Mouse (Mus musculus): ENCODE data around the gene Ethe1. TPM values are rescaled to one million over a fixed set of nuclear protein-coding genes. Genes with fewer than 3 reads are reported as not detected.

Ethe1 gene
- 12.1 and 14.3 TPM in 2 replicates for polyA plus RNA-seq (2012; rRNA removed)

GRCm38 (mm10) chr7:24587330-24588105, at the start of gene Ethe1, which contains the start of gene Zfp575:
TSS of gene Ethe1 (plus strand) at chr7:24587543.
TSS of gene Zfp575 (minus strand) at chr7:24587641.

GRCm38 (mm10) chr7:24546068-24546614, 41.2 kb upstream of the Ethe1 start, which contains the start of the genes Pinlyp and Xrcc1:
TSS of gene Pinlyp (minus strand) at chr7:24546118.
TSS of gene Xrcc1 (plus strand) at chr7:24546289.

GRCm38 (mm10) chr7:24610144-24610878, 23.0 kb downstream of the Ethe1 start, which contains the start of gene Phldb3:
TSS of gene Phldb3 (plus strand) at chr7:24610763.

GRCm38 (mm10) chr7:24636264-24636663, 48.9 kb downstream of the Ethe1 start, which contains the start of gene Lypd3:
TSS of gene Lypd3 (plus strand) at chr7:24636550.

Other genes with a start within 250 kb of the Ethe1 start
- gene Lypd5, start 238.3 kb upstream of the Ethe1 start, polyA plus RNA-seq (2012; rRNA removed) = 0.02 TPM in 1 of 2 replicates, not detected in the other
- gene Kcnn4, start 217.3 kb upstream of the Ethe1 start, polyA plus RNA-seq (2012; rRNA removed) = 7.4 and 11.9 TPM in 2 replicates
- gene Smg9, start 187.9 kb upstream of the Ethe1 start, polyA plus RNA-seq (2012; rRNA removed) = 39.6 and 40.1 TPM in 2 replicates
- gene Irgc1, start 135.2 kb upstream of the Ethe1 start, polyA plus RNA-seq (2012; rRNA removed) = not detected in 2 replicates
- 1.9 and 2.7 TPM in 2 replicates for gene Plaur, start 125.1 kb upstream of the Ethe1 start, polyA plus RNA-seq (2012; rRNA removed)
- 76.5 and 113 TPM in 2 replicates for gene Cadm4, start 105.5 kb upstream of the Ethe1 start, polyA plus RNA-seq (2012; rRNA removed)
- gene Zfp428, start 80.5 kb upstream of the Ethe1 start, polyA plus RNA-seq (2012; rRNA removed) = 87.0 and 164 TPM in 2 replicates
- gene AC161166.1, start 75.1 kb upstream of the Ethe1 start, polyA plus RNA-seq (2012; rRNA removed) = not detected in 2 replicates
- gene Irgq, start 56.9 kb upstream of the Ethe1 start, polyA plus RNA-seq (2012; rRNA removed) = 19.9 and 20.5 TPM in 2 replicates
- gene Pinlyp, start 41.4 kb upstream of the Ethe1 start, polyA plus RNA-seq (2012; rRNA removed) = 0.28 TPM in 1 of 2 replicates, not detected in the other
- gene Xrcc1, start 41.3 kb upstream of the Ethe1 start, polyA plus RNA-seq (2012; rRNA removed) = 111 and 112 TPM in 2 replicates
- gene Zfp575, start 98 bp downstream of the Ethe1 start, polyA plus RNA-seq (2012; rRNA removed) = 0.88 and 1.4 TPM in 2 replicates
- 0.40 and 0.60 TPM in 2 replicates for gene Phldb3, start 23.2 kb downstream of the Ethe1 start, polyA plus RNA-seq (2012; rRNA removed)
- gene Lypd3, start 49.0 kb downstream of the Ethe1 start, polyA plus RNA-seq (2012; rRNA removed) = 0.43 and 0.57 TPM in 2 replicates
- not detected in 2 replicates for gene Tex101, start 89.1 kb downstream of the Ethe1 start, polyA plus RNA-seq (2012; rRNA removed)
- gene BC049730, start 121.7 kb downstream of the Ethe1 start, polyA plus RNA-seq (2012; rRNA removed) = not detected in 2 replicates
- not detected in 2 replicates for gene Gm4763, start 139.4 kb downstream of the Ethe1 start, polyA plus RNA-seq (2012; rRNA removed)
- 0.04 and 0.06 TPM in 2 replicates for gene Cd177, start 172.8 kb downstream of the Ethe1 start, polyA plus RNA-seq (2012; rRNA removed)
- 0.06 TPM in 1 of 2 replicates, not detected in the other for gene Ceacam10, start 189.7 kb downstream of the Ethe1 start, polyA plus RNA-seq (2012; rRNA removed)

Measured in central nervous system, embryonic 11.5 days (tissue).